Mouse (Mus musculus): Measurements from ENCODE around the gene Cnot6l. TPM values are rescaled to one million over a fixed set of nuclear protein-coding genes. Genes with fewer than 3 reads are reported as not detected.

Cnot6l gene
- polyA plus RNA-seq, 1 experiment, result 14.6 TPM

DNA sequence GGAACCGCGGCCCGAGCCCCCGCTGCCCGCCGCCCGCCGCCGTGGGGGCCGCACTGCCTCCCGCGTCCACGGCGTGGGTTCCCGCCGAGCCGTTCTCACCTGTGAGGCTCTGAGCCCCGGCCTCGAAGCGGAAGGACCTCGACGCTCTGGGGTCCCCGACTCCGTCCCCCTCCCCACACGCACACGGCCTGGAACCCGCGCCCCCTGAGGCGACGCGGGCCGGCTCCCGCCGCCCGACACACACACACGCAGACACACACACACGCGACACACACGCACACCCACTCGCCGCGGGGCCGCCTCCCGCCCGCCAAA is 2.8 kb downstream of the Cnot6l start:
- no peak for TF ChIP-seq CTCF (IDR thresholded peaks at IDR 0.05; ENCODE audit: borderline replicate concordance, extremely low read depth, insufficient read depth, insufficient read length)
- TF ChIP-seq POLR2A (IDR thresholded peaks at IDR 0.05; ENCODE audit: borderline replicate concordance, extremely low read depth, insufficient read depth, insufficient read length, poor library complexity, severe bottlenecking), result no peak
- DNase-seq (ENCODE audit: low read depth), result no peak

DNA sequence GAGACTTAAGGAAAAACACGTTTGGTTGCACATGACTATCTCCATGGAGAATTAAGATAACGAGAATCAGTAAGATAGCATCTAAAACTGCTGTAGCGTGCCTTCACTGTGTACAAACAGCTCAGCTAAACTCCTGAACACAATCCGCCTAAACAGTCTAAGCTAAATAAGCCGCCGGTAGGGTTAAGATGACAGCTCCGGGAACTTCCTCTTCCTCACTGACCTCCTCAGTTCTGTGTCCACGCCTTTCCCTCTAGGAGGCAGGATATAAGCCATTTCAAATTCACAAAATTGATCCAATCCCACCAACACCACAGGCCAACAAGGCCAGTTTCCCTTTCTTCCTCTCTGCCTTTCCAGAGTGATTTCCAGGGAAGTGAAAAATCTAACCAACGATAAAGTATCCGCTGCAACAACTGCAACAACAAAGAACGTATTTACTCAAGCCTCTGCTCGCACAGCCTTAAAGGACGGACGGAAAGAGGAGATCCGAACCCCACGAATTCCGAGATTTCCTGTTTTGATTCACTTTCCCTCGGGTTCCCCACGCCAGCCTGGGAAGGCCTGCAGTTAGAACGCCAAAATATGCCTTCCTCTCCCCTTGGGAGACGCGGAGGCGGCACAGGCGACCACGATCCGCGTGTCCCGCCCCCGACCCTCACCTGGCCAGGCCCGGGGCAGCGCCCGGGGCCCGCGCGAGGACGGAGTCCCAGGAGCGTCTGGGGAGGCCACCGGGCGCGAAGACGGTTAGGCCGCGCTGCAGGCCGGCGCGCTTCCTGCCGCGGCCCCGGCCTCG is 3.3 kb downstream of the Cnot6l start:
- TF ChIP-seq CTCF (IDR thresholded peaks at IDR 0.05; ENCODE audit: borderline replicate concordance, extremely low read depth, insufficient read depth, insufficient read length) (no peak), POLR2A (IDR thresholded peaks at IDR 0.05; ENCODE audit: borderline replicate concordance, extremely low read depth, insufficient read depth, insufficient read length, poor library complexity, severe bottlenecking) (no peak)
- peak; percentile 59 for DNase-seq (ENCODE audit: low read depth)

DNA sequence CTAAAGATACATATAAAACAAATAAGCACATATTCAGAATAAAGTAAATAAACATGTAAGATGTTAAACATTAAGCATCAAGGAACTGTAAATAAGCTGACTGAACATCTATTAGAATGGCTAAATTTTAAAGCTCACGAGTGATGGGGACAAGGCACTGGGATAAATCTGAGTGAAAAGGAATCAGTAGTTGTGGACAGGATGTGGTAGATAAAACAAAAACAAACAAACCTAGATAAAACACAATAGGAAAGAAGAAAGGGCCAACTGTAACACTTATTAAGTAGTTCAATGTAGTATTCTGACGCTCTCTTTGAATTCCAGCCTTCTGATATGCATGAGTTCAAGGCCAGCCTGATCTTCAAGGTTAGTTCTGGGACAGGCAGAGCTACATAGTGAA is 21.6 kb downstream of the Cnot6l start:
- no peak for DNase-seq (ENCODE audit: low read depth)
- no peak for TF ChIP-seq POLR2A (IDR thresholded peaks at IDR 0.05; ENCODE audit: borderline replicate concordance, extremely low read depth, insufficient read depth, insufficient read length, poor library complexity, severe bottlenecking)
- no peak for TF ChIP-seq CTCF (IDR thresholded peaks at IDR 0.05; ENCODE audit: borderline replicate concordance, extremely low read depth, insufficient read depth, insufficient read length)

DNA sequence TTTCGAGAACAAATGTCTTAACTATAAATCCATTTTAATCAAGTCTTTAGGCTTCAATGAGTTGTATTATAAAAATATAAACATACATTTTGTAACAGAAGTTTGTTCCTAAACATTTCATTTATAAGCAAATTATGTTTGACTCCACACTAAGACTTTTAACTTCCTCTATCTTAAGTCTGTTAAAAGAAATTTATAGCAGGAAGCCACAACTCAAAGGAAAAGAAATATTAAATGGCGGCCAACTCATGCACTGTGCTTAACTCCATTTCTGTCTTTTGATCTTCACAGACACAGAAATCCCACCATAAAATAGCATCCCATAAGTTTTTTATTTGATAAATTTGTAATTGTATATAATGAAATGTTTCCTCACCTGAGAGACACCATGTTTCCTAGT is 33.3 kb downstream of the Cnot6l start:
- no peak for DNase-seq (ENCODE audit: low read depth)
- no peak for TF ChIP-seq POLR2A (IDR thresholded peaks at IDR 0.05; ENCODE audit: borderline replicate concordance, extremely low read depth, insufficient read depth, insufficient read length, poor library complexity, severe bottlenecking)
- TF ChIP-seq CTCF (IDR thresholded peaks at IDR 0.05; ENCODE audit: borderline replicate concordance, extremely low read depth, insufficient read depth, insufficient read length), result no peak

DNA sequence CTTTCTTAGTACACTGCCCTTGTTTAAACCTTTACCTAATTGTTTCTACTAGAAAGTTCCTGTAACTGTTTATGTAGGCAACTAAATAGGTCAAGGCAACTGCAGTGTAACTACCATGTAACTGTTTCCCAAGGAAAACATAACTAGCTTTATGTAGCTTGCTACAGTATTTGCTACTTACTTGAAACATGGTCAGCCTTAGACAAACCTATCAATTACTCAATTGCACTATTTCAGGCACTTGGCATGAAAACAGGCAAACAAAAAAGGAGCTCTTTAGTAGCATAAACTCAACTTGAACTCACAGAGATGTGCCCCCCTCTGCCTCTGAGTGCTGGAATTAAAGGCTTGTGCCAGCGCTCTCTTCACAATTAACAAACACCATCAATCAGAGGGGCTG is 37.1 kb downstream of the Cnot6l start:
- TF ChIP-seq CTCF (IDR thresholded peaks at IDR 0.05; ENCODE audit: borderline replicate concordance, extremely low read depth, insufficient read depth, insufficient read length) (no peak), POLR2A (IDR thresholded peaks at IDR 0.05; ENCODE audit: borderline replicate concordance, extremely low read depth, insufficient read depth, insufficient read length, poor library complexity, severe bottlenecking) (no peak)
- peak; percentile 8 for DNase-seq (ENCODE audit: low read depth)

DNA sequence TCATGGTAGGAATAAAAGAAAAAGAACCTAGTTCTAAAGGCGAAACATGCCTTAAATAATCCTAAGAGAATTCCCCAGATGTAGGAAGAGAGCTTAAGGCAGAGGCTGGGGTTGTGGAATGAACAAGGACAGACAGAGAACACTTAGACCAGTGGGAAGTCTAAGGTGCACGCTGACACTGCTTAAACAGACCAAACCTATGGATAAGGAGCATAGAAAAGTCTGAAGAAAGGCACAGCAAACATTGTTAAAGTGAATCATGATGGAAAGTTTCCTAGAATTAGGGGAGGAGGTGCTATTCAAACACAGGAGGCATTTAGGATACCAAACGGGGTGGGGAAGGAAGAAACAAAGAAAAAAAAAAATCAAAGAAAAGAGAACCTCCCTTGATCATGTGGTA is 49.0 kb downstream of the Cnot6l start:
- no peak for DNase-seq (ENCODE audit: low read depth)
- TF ChIP-seq POLR2A (IDR thresholded peaks at IDR 0.05; ENCODE audit: borderline replicate concordance, extremely low read depth, insufficient read depth, insufficient read length, poor library complexity, severe bottlenecking) (no peak), CTCF (IDR thresholded peaks at IDR 0.05; ENCODE audit: borderline replicate concordance, extremely low read depth, insufficient read depth, insufficient read length) (no peak)

DNA sequence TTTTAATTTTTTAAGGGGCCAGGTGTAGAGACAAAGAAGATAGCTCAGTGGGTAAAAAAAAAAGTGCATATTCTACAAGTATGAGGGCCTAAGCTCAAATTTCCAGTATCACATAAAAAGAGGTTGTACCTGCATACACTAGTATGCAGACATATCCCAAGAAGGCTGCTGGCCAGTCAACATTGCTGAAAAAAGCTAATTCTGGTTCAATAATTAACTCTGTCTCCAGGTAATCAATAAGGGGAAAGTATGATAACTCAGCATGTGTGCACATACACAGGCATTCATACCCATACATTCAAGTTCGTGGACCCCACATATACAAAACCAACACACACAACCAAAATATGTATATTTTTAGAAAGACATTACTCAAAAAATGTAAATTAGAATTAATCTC is 59.3 kb downstream of the Cnot6l start:
- no peak for TF ChIP-seq CTCF (IDR thresholded peaks at IDR 0.05; ENCODE audit: borderline replicate concordance, extremely low read depth, insufficient read depth, insufficient read length)
- no peak for TF ChIP-seq POLR2A (IDR thresholded peaks at IDR 0.05; ENCODE audit: borderline replicate concordance, extremely low read depth, insufficient read depth, insufficient read length, poor library complexity, severe bottlenecking)
- no peak for DNase-seq (ENCODE audit: low read depth)

DNA sequence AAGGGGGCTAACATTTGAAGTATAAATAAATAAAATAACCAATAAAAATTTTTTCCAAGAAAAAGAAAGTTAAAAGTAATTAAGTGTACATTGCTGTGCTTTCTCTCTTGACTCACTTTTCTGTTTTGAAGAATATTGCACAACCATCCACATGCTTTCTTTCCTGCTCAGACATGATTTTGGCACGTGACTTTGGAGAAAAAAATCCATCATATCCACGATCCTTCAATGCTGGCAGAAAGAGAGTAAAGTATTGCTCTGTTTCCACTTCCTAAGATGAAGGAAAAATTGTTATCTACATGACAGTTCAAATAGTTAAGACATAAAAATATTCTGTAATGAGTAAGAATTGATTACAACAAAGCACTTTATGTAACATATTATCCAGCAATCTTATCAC is 72.5 kb downstream of the Cnot6l start:
- TF ChIP-seq POLR2A (IDR thresholded peaks at IDR 0.05; ENCODE audit: borderline replicate concordance, extremely low read depth, insufficient read depth, insufficient read length, poor library complexity, severe bottlenecking), result no peak
- no peak for TF ChIP-seq CTCF (IDR thresholded peaks at IDR 0.05; ENCODE audit: borderline replicate concordance, extremely low read depth, insufficient read depth, insufficient read length)
- DNase-seq (ENCODE audit: low read depth), result no peak

DNA sequence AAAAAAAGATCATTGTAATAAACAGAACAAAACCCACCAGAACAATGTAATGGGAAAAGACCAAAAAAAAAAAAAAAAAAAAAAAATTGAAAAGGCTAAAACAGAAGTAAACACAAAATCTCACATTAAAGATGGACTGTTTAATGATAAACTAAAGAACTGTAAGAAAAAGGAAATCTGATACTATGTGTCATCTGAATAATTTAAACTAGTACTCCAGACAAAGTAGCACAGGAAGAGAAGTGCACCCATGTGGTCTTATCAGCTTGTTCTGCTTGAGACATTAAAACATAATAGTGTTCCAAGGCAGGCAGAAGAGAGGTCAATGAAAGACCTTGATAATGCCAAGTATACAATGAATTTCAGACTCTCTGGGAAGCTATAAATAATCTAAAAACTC is 78.6 kb downstream of the Cnot6l start:
- no peak for DNase-seq (ENCODE audit: low read depth)
- TF ChIP-seq POLR2A (IDR thresholded peaks at IDR 0.05; ENCODE audit: borderline replicate concordance, extremely low read depth, insufficient read depth, insufficient read length, poor library complexity, severe bottlenecking) (no peak), CTCF (IDR thresholded peaks at IDR 0.05; ENCODE audit: borderline replicate concordance, extremely low read depth, insufficient read depth, insufficient read length) (no peak)

DNA sequence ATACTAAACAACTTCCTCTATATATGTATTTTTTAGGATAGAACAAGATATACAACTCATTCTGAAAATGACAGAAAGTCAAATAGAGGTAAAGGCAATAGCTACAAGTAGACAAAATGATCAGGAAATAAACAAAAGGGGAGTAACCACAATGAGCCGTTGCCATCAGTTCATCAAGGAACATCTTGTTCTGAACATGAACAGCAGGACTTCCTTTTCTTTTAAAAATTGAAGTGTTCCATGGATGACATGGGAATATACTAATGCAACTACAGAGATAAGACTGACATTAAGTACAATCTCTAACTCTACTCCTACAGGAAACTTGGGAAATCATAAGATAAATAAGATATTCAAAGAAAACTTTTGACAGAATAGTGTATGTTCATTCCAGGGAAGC is 84.9 kb downstream of the Cnot6l start:
- TF ChIP-seq CTCF (IDR thresholded peaks at IDR 0.05; ENCODE audit: borderline replicate concordance, extremely low read depth, insufficient read depth, insufficient read length) (no peak), POLR2A (IDR thresholded peaks at IDR 0.05; ENCODE audit: borderline replicate concordance, extremely low read depth, insufficient read depth, insufficient read length, poor library complexity, severe bottlenecking) (no peak)
- no peak for DNase-seq (ENCODE audit: low read depth)

DNA sequence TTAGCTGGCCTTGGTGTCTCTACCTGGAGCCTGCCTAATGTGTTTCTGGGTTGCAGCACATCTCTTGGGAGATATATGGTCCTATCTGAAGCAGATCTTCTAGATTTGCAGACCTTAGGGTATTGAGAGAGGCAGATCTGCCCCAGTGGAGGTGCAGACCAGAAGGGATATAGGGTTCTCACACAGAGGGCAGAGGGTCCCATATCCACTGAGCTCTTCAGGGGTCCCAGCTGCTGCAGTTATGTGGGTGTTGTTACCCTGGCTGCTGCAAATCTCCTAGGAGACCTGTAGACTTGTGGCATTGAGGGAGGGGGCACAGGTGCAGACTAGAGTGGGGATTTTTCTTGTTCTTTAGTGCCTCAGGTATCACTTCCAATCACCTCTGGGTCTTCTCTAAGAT is 98.4 kb downstream of the Cnot6l start:
- TF ChIP-seq CTCF (IDR thresholded peaks at IDR 0.05; ENCODE audit: borderline replicate concordance, extremely low read depth, insufficient read depth, insufficient read length), result no peak
- TF ChIP-seq POLR2A (IDR thresholded peaks at IDR 0.05; ENCODE audit: borderline replicate concordance, extremely low read depth, insufficient read depth, insufficient read length, poor library complexity, severe bottlenecking), result no peak
- no peak for DNase-seq (ENCODE audit: low read depth)

DNA sequence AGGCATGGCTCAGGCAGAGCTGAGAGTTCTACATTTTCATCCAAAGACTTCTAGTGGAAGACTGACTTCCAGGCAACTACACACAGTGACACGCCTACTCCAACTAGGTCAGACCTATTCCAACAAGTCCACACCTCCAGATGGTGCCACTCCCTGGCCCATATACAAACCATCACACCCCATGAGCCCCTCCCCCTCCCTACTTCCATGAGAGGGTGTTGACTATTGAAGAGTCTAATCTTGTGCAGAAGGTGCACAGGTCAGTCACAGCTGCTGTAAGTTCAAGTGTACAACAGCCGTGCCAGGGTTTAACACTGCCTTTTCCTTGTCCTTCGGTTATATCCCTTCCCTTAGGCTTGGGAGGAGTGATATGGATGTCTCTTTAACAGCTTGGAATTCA is 121.5 kb downstream of the Cnot6l start:
- no peak for TF ChIP-seq CTCF (IDR thresholded peaks at IDR 0.05; ENCODE audit: borderline replicate concordance, extremely low read depth, insufficient read depth, insufficient read length)
- no peak for TF ChIP-seq POLR2A (IDR thresholded peaks at IDR 0.05; ENCODE audit: borderline replicate concordance, extremely low read depth, insufficient read depth, insufficient read length, poor library complexity, severe bottlenecking)
- DNase-seq (ENCODE audit: low read depth), result no peak
